Mouse (Mus musculus) megakaryocyte, adult 5-6 weeks (primary cell): ENCODE data around the gene Wdr25. TPM values are rescaled to one million over a fixed set of nuclear protein-coding genes. Genes with fewer than 3 reads are reported as not detected.

Source experiments
- ATAC-seq: 2 replicates; pipeline ENCODE4 v1.8.0; 2016; ENCODE audit warnings: mild to moderate bottlenecking, inconsistent platforms; ENCODE audit not compliant: poor library complexity, severe bottlenecking
- total RNA-seq, 2 experiments: library from RNA; stranded (forward) in 1 of 2; stranded (reverse) in 1 of 2; fragments of 153-499, 151-499 nt in 1 of 2; fragments of 221-1000, 200-1000 nt in 1 of 2; gene quantifications; 2 replicates each; pipeline versions ENCODE4 v1.2.3 to v1.2.4; 2015 to 2017

Gene Wdr25
- total RNA-seq, 2 experiments from 2014 or later = 1.5 to 3.9 TPM

GRCm38 (mm10) chr12:109049949-109050348, 156.5 kb downstream of the Wdr25 start:
- no peak for ATAC-seq

GRCm38 (mm10) chr12:109053020-109053806, 159.8 kb downstream of the Wdr25 start:
- ATAC-seq = no peak

- ATAC-seq = no peak
Observed at GRCm38 (mm10) chr12:109057736-109058135, 164.3 kb downstream of the Wdr25 start.

- no peak for ATAC-seq
Observed at GRCm38 (mm10) chr12:109058660-109059059, 165.2 kb downstream of the Wdr25 start.

- peak; percentile 33; the same call in 1 of the 2 replicates for ATAC-seq
Observed at GRCm38 (mm10) chr12:109067561-109068135, 174.2 kb downstream of the Wdr25 start.

GRCm38 (mm10) chr12:109068167-109068653, 174.8 kb downstream of the Wdr25 start, which contains the start of gene Begain:
TSS of gene Begain (minus strand) at chr12:109068217.
- no peak for ATAC-seq

GRCm38 (mm10) chr12:109068738-109069137, 175.3 kb downstream of the Wdr25 start:
- no peak for ATAC-seq

- no peak for ATAC-seq
Observed at GRCm38 (mm10) chr12:109069751-109070150, 176.3 kb downstream of the Wdr25 start.

GRCm38 (mm10) chr12:109071248-109071647, 177.8 kb downstream of the Wdr25 start:
- no peak for ATAC-seq

- peak; percentile 43; the same call in 1 of the 2 replicates for ATAC-seq
Observed at GRCm38 (mm10) chr12:109074106-109074505, 180.7 kb downstream of the Wdr25 start.

GRCm38 (mm10) chr12:109074777-109075285, 181.4 kb downstream of the Wdr25 start:
- ATAC-seq = no peak

GRCm38 (mm10) chr12:109077036-109077435, 183.6 kb downstream of the Wdr25 start:
- ATAC-seq = no peak

Other genes starting within 250 kb of the Wdr25 start
- 0.41 TPM in 1 of 2 replicates, not detected in the other for gene Degs2, start 191.3 kb upstream of the Wdr25 start, total RNA-seq (2015)
- 0.26 TPM in 1 of 2 replicates, not detected in the other for gene Degs2, start 191.3 kb upstream of the Wdr25 start, total RNA-seq (2017)
- 67.2 and 70.7 TPM in 2 replicates for gene Yy1, start 100.7 kb upstream of the Wdr25 start, total RNA-seq (2015)
- gene Yy1, start 100.7 kb upstream of the Wdr25 start, total RNA-seq (2017) = 40.3 and 50.5 TPM in 2 replicates
- 0.48 and 0.56 TPM in 2 replicates for gene Slc25a29, start 57.7 kb upstream of the Wdr25 start, total RNA-seq (2015)
- 0.16 TPM in 1 of 2 replicates, not detected in the other for gene Slc25a29, start 57.7 kb upstream of the Wdr25 start, total RNA-seq (2017)
- gene Slc25a47, start 57.6 kb upstream of the Wdr25 start, total RNA-seq (2015) = 0.22 and 0.52 TPM in 2 replicates
- gene Slc25a47, start 57.6 kb upstream of the Wdr25 start, total RNA-seq (2017) = 0.45 and 0.59 TPM in 2 replicates
- gene Wars, start 543 bp downstream of the Wdr25 start, total RNA-seq (2015) = 20.0 and 22.6 TPM in 2 replicates
- 47.8 and 51.9 TPM in 2 replicates for gene Wars, start 543 bp downstream of the Wdr25 start, total RNA-seq (2017)
- gene Begain, start 174.6 kb downstream of the Wdr25 start, total RNA-seq (2015) = not detected in 2 replicates
- not detected in 2 replicates for gene Begain, start 174.6 kb downstream of the Wdr25 start, total RNA-seq (2017)